Mouse (Mus musculus) lung, postnatal 14 days (tissue): ENCODE measurements around the gene Il13ra1.

Source experiments
- DNase-seq: peaks from one replicate; pipeline ENCODE4 v3.0.0; 2021

Gene Il13ra1

GRCm38 (mm10) chrX:36111622-36112421, at the start of gene Il13ra1:
Gene Il13ra1 (plus strand): TSS chrX:36112110.
- peak; percentile 55 for DNase-seq

GRCm38 (mm10) chrX:36073997-36074396, 37.9 kb upstream of the Il13ra1 start:
- DNase-seq = no peak

GRCm38 (mm10) chrX:36077164-36077563, 34.7 kb upstream of the Il13ra1 start:
- DNase-seq = no peak

- DNase-seq = peak; percentile 7
Measured at GRCm38 (mm10) chrX:36082917-36083316, 29.0 kb upstream of the Il13ra1 start.

- no peak for DNase-seq
Measured at GRCm38 (mm10) chrX:36088464-36089256, 23.2 kb upstream of the Il13ra1 start.

GRCm38 (mm10) chrX:36100883-36101282, 11.0 kb upstream of the Il13ra1 start:
- DNase-seq = no peak

GRCm38 (mm10) chrX:36101318-36101717, 10.6 kb upstream of the Il13ra1 start:
- DNase-seq = no peak

GRCm38 (mm10) chrX:36108601-36109000, 3.3 kb upstream of the Il13ra1 start:
- DNase-seq = no peak

GRCm38 (mm10) chrX:36112422-36112750, 476 bp downstream of the Il13ra1 start:
- no peak for DNase-seq

GRCm38 (mm10) chrX:36115171-36115570, 3.3 kb downstream of the Il13ra1 start:
- no peak for DNase-seq

- DNase-seq = no peak
Measured at GRCm38 (mm10) chrX:36129037-36129770, 17.3 kb downstream of the Il13ra1 start.

- no peak for DNase-seq
Measured at GRCm38 (mm10) chrX:36129771-36130108, 17.8 kb downstream of the Il13ra1 start.

- DNase-seq = no peak
Measured at GRCm38 (mm10) chrX:36136346-36136745, 24.4 kb downstream of the Il13ra1 start.

GRCm38 (mm10) chrX:36141994-36142639, 30.2 kb downstream of the Il13ra1 start:
- DNase-seq = no peak

GRCm38 (mm10) chrX:36146746-36147145, 34.8 kb downstream of the Il13ra1 start:
- peak; percentile 3 for DNase-seq

- DNase-seq = no peak
Measured at GRCm38 (mm10) chrX:36150100-36150499, 38.2 kb downstream of the Il13ra1 start.

GRCm38 (mm10) chrX:36156677-36157076, 44.8 kb downstream of the Il13ra1 start:
- DNase-seq = no peak

- DNase-seq = peak; percentile 0
Measured at GRCm38 (mm10) chrX:36161567-36161966, 49.7 kb downstream of the Il13ra1 start.

GRCm38 (mm10) chrX:36183625-36184024, 71.7 kb downstream of the Il13ra1 start:
- peak; percentile 60 for DNase-seq

GRCm38 (mm10) chrX:36186036-36186435, 74.1 kb downstream of the Il13ra1 start:
- no peak for DNase-seq

GRCm38 (mm10) chrX:36186443-36186842, 74.5 kb downstream of the Il13ra1 start:
- no peak for DNase-seq

- no peak for DNase-seq
Measured at GRCm38 (mm10) chrX:36193951-36194350, 82.0 kb downstream of the Il13ra1 start.
